Mouse (Mus musculus): ENCODE measurements around the gene Zbtb20. TPM values are rescaled to one million over a fixed set of nuclear protein-coding genes. Genes with fewer than 3 reads are reported as not detected.

Gene Zbtb20
- total RNA-seq, 1 experiment from 2014 or later, result 178 TPM

- no peak for DNase-seq
Observed at GRCm38 (mm10) chr16:43458726-43459223, 583.1 kb downstream of the Zbtb20 start.

GRCm38 (mm10) chr16:43461745-43462378, 586.2 kb downstream of the Zbtb20 start:
- DNase-seq, result no peak

- no peak for DNase-seq
Observed at GRCm38 (mm10) chr16:43462470-43463455, 587.1 kb downstream of the Zbtb20 start.

GRCm38 (mm10) chr16:43463684-43464475, 588.2 kb downstream of the Zbtb20 start:
- DNase-seq, result no peak

GRCm38 (mm10) chr16:43464476-43465080, 588.9 kb downstream of the Zbtb20 start:
- peak; percentile 39 for DNase-seq

- DNase-seq, result no peak
Observed at GRCm38 (mm10) chr16:43465368-43465839, 589.7 kb downstream of the Zbtb20 start.

GRCm38 (mm10) chr16:43465921-43466748, 590.5 kb downstream of the Zbtb20 start:
- no peak for DNase-seq

- DNase-seq, result peak; percentile 20
Observed at GRCm38 (mm10) chr16:43466749-43467065, 591.0 kb downstream of the Zbtb20 start.

- DNase-seq, result no peak
Observed at GRCm38 (mm10) chr16:43471060-43471459, 595.4 kb downstream of the Zbtb20 start.

- DNase-seq, result no peak
Observed at GRCm38 (mm10) chr16:43474941-43475728, 599.5 kb downstream of the Zbtb20 start.

GRCm38 (mm10) chr16:43476921-43477320, 601.2 kb downstream of the Zbtb20 start:
- no peak for DNase-seq

GRCm38 (mm10) chr16:43478352-43478751, 602.7 kb downstream of the Zbtb20 start:
- no peak for DNase-seq

- no peak for DNase-seq
Observed at GRCm38 (mm10) chr16:43480532-43480931, 604.9 kb downstream of the Zbtb20 start.

GRCm38 (mm10) chr16:43482125-43482524, 606.4 kb downstream of the Zbtb20 start:
- no peak for DNase-seq

- no peak for DNase-seq
Observed at GRCm38 (mm10) chr16:43482738-43483137, 607.1 kb downstream of the Zbtb20 start.

GRCm38 (mm10) chr16:43484400-43484799, 608.7 kb downstream of the Zbtb20 start:
- DNase-seq, result no peak

GRCm38 (mm10) chr16:43489362-43489761, 613.7 kb downstream of the Zbtb20 start:
- no peak for DNase-seq

- no peak for DNase-seq
Observed at GRCm38 (mm10) chr16:43489984-43490383, 614.3 kb downstream of the Zbtb20 start.

GRCm38 (mm10) chr16:43492863-43493262, 617.2 kb downstream of the Zbtb20 start:
- no peak for DNase-seq
